Mouse (Mus musculus) MEL (cell line): ENCODE results near the gene Spata25. TPM values are rescaled to one million over a fixed set of nuclear protein-coding genes. Genes with fewer than 3 reads are reported as not detected.

Experiments
- DNase-seq: peaks from one replicate; pipeline ENCODE4 v3.0.0; 2011; ENCODE audit warnings: low read depth, low spot score
- H3K27ac ChIP-seq: 2 replicates; pipeline ENCODE4 v1.5.1; 2012; ENCODE audit warnings: low read depth, mild to moderate bottlenecking, control low read depth, low read length, moderate library complexity; ENCODE audit not compliant: control insufficient read depth
- H3K27me3 ChIP-seq, 2 experiments: fragments of 150-350 bp in 1 of 2; sonication (generic) in 1 of 2; 2 replicates each; pipeline ENCODE4 v1.6.1; 2012; ENCODE audit warnings: low read length in 2 of 2, mild to moderate bottlenecking in 2 of 2, improper control_type of control experiment in 1 of 2, moderate library complexity in 1 of 2; ENCODE audit not compliant: insufficient read depth in 2 of 2, control insufficient read depth in 1 of 2
- H3K36me3 ChIP-seq, 2 experiments: 2 replicates each; pipeline ENCODE4 v1.6.1; 2012 to 2014; ENCODE audit warnings: low read length in 2 of 2, improper control_type of control experiment in 1 of 2, inconsistent platforms in 1 of 2, mild to moderate bottlenecking in 1 of 2; ENCODE audit not compliant: insufficient read depth in 2 of 2, control insufficient read depth in 1 of 2
- H3K4me1 ChIP-seq, 2 experiments: fragments of 150-350 bp in 1 of 2; sonication (generic) in 1 of 2; 2 replicates each; pipeline ENCODE4 v1.6.1; 2012; ENCODE audit warnings: low read length in 2 of 2, improper control_type of control experiment in 1 of 2, mild to moderate bottlenecking in 1 of 2; ENCODE audit not compliant: insufficient read depth in 2 of 2, control insufficient read depth in 1 of 2
- H3K4me3 ChIP-seq, 2 experiments: fragments of 150-350 bp in 1 of 2; sonication (generic) in 1 of 2; 2 replicates each; pipeline ENCODE4 v1.5.1; 2012; ENCODE audit warnings: low read depth in 2 of 2, low read length in 2 of 2, mild to moderate bottlenecking in 2 of 2, moderate library complexity in 2 of 2, control low read depth in 1 of 2, improper control_type of control experiment in 1 of 2; ENCODE audit not compliant: control insufficient read depth in 1 of 2, insufficient read depth in 1 of 2
- H3K79me2 ChIP-seq: 2 replicates; pipeline ENCODE4 v1.6.1; 2012; ENCODE audit warnings: mild to moderate bottlenecking, low read length, moderate library complexity; ENCODE audit not compliant: control insufficient read depth, poor library complexity, insufficient read depth
- H3K9ac ChIP-seq: 2 replicates; pipeline ENCODE4 v1.6.1; 2012; ENCODE audit warnings: low read depth, mild to moderate bottlenecking, control low read depth, low read length, moderate library complexity; ENCODE audit not compliant: control insufficient read depth, poor library complexity, severe bottlenecking
- H3K9me3 ChIP-seq: fragments of 150-350 bp; sonication (generic); replicated peaks from 2 replicates; pipeline ENCODE4 v1.6.1; 2012; ENCODE audit warnings: mild to moderate bottlenecking, low read length, improper control_type of control experiment, moderate library complexity; ENCODE audit not compliant: insufficient read depth
- BHLHE40 ChIP-seq: IDR thresholded peaks from 2 replicates; pipeline ENCODE4 v1.6.1; 2012; ENCODE audit warnings: low read depth, mild to moderate bottlenecking, inconsistent platforms, low read length, improper control_type of control experiment, borderline replicate concordance
- CHD2 ChIP-seq: IDR thresholded peaks from 2 replicates; pipeline ENCODE4 v1.6.1; 2011; ENCODE audit warnings: low read length, improper control_type of control experiment
- CTCF ChIP-seq, 3 experiments: IDR thresholded peaks in 2 of 3; conservative IDR thresholded peaks in 1 of 3; 2 replicates each; pipeline ENCODE4 v1.5.1; 2011 to 2012; ENCODE audit warnings: low read length in 3 of 3, low read depth in 2 of 3, mild to moderate bottlenecking in 2 of 3, improper control_type of control experiment in 1 of 3, inconsistent platforms in 1 of 3, mixed read lengths in 1 of 3, moderate library complexity in 1 of 3; ENCODE audit not compliant: control insufficient read depth in 1 of 3, insufficient read depth in 1 of 3, poor library complexity in 1 of 3, severe bottlenecking in 1 of 3
- E2F4 ChIP-seq: IDR thresholded peaks from 2 replicates; pipeline ENCODE4 v1.6.1; 2011; ENCODE audit warnings: low read depth, low read length, improper control_type of control experiment, borderline replicate concordance
- EP300 ChIP-seq, 2 experiments: IDR thresholded peaks; 2 replicates each; pipeline ENCODE4 v1.6.1; 2011; ENCODE audit warnings: improper control_type of control experiment in 2 of 2, low read length in 2 of 2, low read depth in 1 of 2, mild to moderate bottlenecking in 1 of 2
- GATA1 ChIP-seq: IDR thresholded peaks from 2 replicates; pipeline ENCODE4 v1.6.1; 2011; ENCODE audit warnings: low read depth, low read length, improper control_type of control experiment
- MEF2A ChIP-seq: IDR thresholded peaks from 2 replicates; pipeline ENCODE4 v1.6.1; 2014; ENCODE audit warnings: low read depth, mild to moderate bottlenecking, inconsistent platforms, low read length, improper control_type of control experiment; ENCODE audit not compliant: poor library complexity, insufficient replicate concordance, severe bottlenecking; ENCODE audit errors: extremely low read depth
- MYB ChIP-seq: IDR thresholded peaks from 2 replicates; pipeline ENCODE4 v1.6.1; 2011; ENCODE audit warnings: mild to moderate bottlenecking, low read depth, low read length, improper control_type of control experiment
- MYC ChIP-seq: IDR thresholded peaks from 2 replicates; pipeline ENCODE4 v1.6.1; 2011; ENCODE audit warnings: low read depth, mild to moderate bottlenecking, low read length, improper control_type of control experiment, moderate library complexity
- POLR2A ChIP-seq, 2 experiments: IDR thresholded peaks; 2 replicates each; pipeline ENCODE4 v1.6.1; 2011 to 2012; ENCODE audit warnings: low read length in 2 of 2, mild to moderate bottlenecking in 2 of 2, control low read depth in 1 of 2, improper control_type of control experiment in 1 of 2, low read depth in 1 of 2, moderate library complexity in 1 of 2; ENCODE audit not compliant: control insufficient read depth in 1 of 2, insufficient read depth in 1 of 2, poor library complexity in 1 of 2
- POLR2AphosphoS2 ChIP-seq: IDR thresholded peaks from 2 replicates; pipeline ENCODE4 v1.6.1; 2011; ENCODE audit warnings: low read length, improper control_type of control experiment
- POLR2AphosphoS5 ChIP-seq: IDR thresholded peaks from 2 replicates; pipeline ENCODE4 v1.6.1; 2012; ENCODE audit warnings: low read depth, borderline replicate concordance, mild to moderate bottlenecking, inconsistent platforms, low read length, moderate library complexity, mixed read lengths
- RAD21 ChIP-seq: IDR thresholded peaks from 2 replicates; pipeline ENCODE4 v1.6.1; 2011; ENCODE audit warnings: mild to moderate bottlenecking, low read depth, low read length, improper control_type of control experiment
- TAL1 ChIP-seq: IDR thresholded peaks from 2 replicates; pipeline ENCODE4 v1.6.1; 2012; ENCODE audit warnings: mild to moderate bottlenecking, inconsistent platforms, low read length, moderate library complexity, mixed read lengths
- USF1 ChIP-seq: IDR thresholded peaks from 2 replicates; pipeline ENCODE4 v1.6.1; 2014; ENCODE audit warnings: low read depth, mild to moderate bottlenecking, inconsistent platforms, low read length, improper control_type of control experiment, moderate library complexity
- ZNF384 ChIP-seq: IDR thresholded peaks from 2 replicates; pipeline ENCODE4 v1.6.1; 2012; ENCODE audit warnings: low read depth, mild to moderate bottlenecking, inconsistent platforms, low read length, improper control_type of control experiment
- polyA plus RNA-seq, 2 experiments: library from polyadenylated mRNA; stranded (reverse) in 1 of 2; unstranded in 1 of 2; fragments of >175 nt in 1 of 2; fragments of >200 nt in 1 of 2; gene quantifications; 2 replicates each; pipeline versions ENCODE4 v1.2.1 to v1.2.4; 2012; ENCODE audit warnings: low replicate concordance in 2 of 2, low read depth in 1 of 2; ENCODE audit not compliant: insufficient read length in 2 of 2, insufficient read depth in 1 of 2, missing spikeins in 1 of 2
- total RNA-seq: library from RNA; depleted of rRNA; stranded (reverse); fragments of 300-350 nt; gene quantifications from 2 replicates; pipeline ENCODE4 v1.2.3, GENCODE M21; 2012

Spata25 gene
- total and polyA plus RNA-seq, 3 experiments, result 0.13 to 0.50 TPM; not detected in 1

- peak; percentile 62; the same call in 1 of the 2 replicates for TF ChIP-seq MYC
- TF ChIP-seq POLR2AphosphoS5, result peak; percentile 31; the same call in 1 of the 2 replicates
- TF ChIP-seq CHD2, result peak; percentile 93
- peak; percentile 71 for TF ChIP-seq MYB
- TF ChIP-seq E2F4, result no peak
- no peak for TF ChIP-seq CTCF (IDR thresholded peaks at IDR 0.05 in 2 of 3, conservative IDR thresholded peaks at IDR 0.05 in 1 of 3; ENCODE audit: control insufficient read depth in 1 of 3, insufficient read depth in 1 of 3, low read depth in 2 of 3, low read length in 3 of 3, poor library complexity in 1 of 3, severe bottlenecking in 1 of 3)
- no peak for TF ChIP-seq GATA1
- TF ChIP-seq MEF2A, result no peak
- TF ChIP-seq TAL1, result no peak
- no peak for TF ChIP-seq RAD21
- no peak for TF ChIP-seq USF1
- TF ChIP-seq BHLHE40, result no peak
- TF ChIP-seq POLR2A (IDR thresholded peaks at IDR 0.05; ENCODE audit: control insufficient read depth in 1 of 2, insufficient read depth in 1 of 2, low read depth in 1 of 2, low read length in 2 of 2, poor library complexity in 1 of 2), result peak; percentile 87 to 99
Measured at GRCm38 (mm10) chr2:164804533-164805331, 23.6 kb downstream of the Spata25 start, which contains the start of the genes Acot8 and Zswim3 (continued).

- TF ChIP-seq MYB (no peak), ZNF384 (no peak), POLR2AphosphoS2 (no peak), EP300 (IDR thresholded peaks at IDR 0.05; ENCODE audit: low read depth in 1 of 2, low read length in 2 of 2) (no peak), USF1 (no peak)
- peaks cover 0 to 18% of the 10 kb centered on the region in 2 experiments; a peak in 3 of 4 replicates for H3K36me3 ChIP-seq
- peak overlapping the region; percentile 71 to 78 for H3K4me3 ChIP-seq
- peak overlapping the region; percentile 86 for H3K9ac ChIP-seq
- no peaks in the 10 kb centered on the region for H3K27me3 ChIP-seq
- H3K27ac ChIP-seq, result peak overlapping the region; percentile 79
- DNase-seq, result peak; percentile 55
- H3K79me2 ChIP-seq, result peaks cover 30% of the 10 kb centered on the region
- H3K4me1 ChIP-seq, result peaks cover 7 to 17% of the 10 kb centered on the region in 2 experiments; a peak in 3 of 4 replicates
- H3K9me3 ChIP-seq, result no peaks in the 10 kb centered on the region
Measured at GRCm38 (mm10) chr2:164803921-164804313, 24.4 kb downstream of the Spata25 start.
